Mouse (Mus musculus): ENCODE data around the gene Sebox.
"Not testable (repeated sequence)": the region's sequence is repeated elsewhere in the genome, so short reads cannot be mapped to it uniquely, and the experiment has no call there.

Gene Sebox

DNA sequence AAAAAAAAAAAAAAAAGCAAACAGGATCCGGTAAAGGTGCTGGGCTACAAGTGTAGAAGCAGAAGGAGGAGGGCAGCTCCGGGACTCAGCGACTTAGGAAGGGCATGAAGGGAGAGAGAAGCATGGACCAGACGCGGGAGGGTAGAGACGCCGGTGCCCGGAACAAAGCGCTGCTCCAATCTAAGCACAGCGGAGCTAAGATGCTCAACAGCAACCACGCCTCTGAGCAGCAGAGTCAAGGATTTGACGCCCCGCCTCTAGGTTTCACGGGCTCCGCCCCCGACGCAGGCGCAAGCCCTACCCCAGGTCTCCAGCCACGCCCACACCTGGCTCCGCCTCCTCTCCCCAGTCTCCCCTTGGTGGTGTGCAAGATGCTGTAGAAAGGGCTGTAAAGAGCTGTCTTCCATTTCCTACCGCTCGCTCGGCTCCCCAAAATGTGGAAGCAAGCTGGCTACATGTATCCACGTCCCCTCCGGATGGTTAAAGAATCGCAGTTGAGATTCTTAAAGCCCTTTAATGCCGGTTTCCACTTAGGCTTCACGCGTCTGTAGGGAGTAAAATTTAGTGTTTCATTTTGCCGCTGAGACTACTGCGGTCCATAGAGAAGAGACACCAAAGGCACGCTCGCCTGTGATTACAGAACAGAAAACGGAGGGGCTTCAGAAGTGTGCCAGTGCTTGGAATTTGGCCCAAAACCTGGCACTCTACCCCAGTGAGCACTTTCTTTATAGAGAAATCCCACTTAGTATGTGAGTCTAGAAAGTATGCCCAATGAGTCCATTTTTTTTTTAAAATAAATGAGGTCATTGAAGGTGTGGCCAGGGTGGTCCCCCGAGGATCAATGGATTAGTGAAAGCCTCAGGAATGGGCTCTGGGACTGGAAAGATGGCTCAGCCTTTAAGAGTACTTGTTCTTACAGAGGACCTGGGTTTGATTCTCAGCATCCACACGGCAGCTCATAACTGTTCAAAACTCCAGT lies 5.4 kb upstream of the Sebox start, which contains the start of gene Sarm1:
TSS of gene Sarm1 (minus strand) at position 211 of the 979 bp plus-strand sequence.
- DNase-seq (ENCODE audit: low spot score): peak; percentile 49

DNA sequence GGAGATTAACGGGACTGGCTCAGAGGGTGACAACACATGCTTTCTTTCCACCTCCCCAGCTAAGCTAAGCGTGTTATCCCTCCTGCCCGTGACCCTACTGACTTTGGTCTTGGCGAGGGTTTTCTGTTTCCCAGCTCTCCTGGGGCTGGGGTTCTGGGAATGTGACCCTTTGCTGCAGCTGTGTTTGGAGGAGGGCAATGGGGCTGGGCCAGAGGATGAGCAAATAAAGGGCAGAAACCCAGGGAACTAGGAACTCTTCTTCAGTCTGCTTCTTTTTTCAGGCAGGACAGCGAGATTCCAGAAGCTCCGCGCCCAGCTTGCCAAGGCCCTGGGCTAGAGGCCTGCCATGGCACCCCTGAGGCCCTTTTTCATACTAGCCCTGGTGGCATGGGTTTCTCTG lies 4.2 kb upstream of the Sebox start, which contains the start of gene Vtn:
TSS of gene Vtn (plus strand) at position 88 of the 400 bp plus-strand sequence.
- no peak for DNase-seq (ENCODE audit: low spot score)

DNA sequence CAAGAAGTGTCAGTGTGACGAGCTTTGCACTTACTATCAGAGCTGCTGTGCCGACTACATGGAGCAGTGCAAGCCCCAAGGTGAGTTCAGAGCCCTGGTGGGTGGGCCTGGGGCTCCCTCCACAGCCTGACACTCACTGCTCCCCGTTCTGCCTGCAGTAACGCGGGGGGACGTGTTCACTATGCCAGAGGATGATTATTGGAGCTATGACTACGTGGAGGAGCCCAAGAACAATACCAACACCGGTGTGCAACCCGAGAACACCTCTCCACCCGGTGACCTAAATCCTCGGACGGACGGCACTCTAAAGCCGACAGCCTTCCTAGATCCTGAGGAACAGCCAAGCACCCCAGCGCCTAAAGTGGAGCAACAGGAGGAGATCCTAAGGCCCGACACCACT lies 3.7 kb upstream of the Sebox start:
- no peak for DNase-seq (ENCODE audit: low spot score)

DNA sequence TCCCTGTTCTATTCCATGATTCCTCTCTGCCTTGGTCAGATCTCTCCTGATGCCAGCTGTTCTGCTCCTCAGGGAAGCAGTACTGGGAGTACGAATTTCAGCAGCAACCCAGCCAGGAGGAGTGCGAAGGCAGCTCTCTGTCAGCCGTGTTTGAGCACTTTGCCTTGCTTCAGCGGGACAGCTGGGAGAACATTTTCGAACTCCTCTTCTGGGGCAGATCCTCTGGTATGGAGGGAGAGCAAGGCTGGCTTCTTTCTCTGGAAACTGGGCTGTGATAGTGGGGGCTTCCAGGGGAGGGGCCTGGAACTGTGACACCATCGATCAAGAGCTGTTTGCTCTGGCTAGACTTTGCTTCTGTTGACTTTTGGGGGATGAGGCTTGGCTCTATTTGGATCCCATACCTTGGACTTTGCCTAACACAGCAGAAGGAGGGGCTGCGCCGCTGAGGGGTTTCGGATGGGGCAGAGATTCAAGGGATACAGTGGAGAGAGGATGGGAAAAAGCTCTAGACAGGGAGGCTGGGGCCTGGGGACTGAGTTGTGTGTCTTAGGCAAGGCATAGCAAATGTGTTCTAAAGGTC lies 2.5 kb upstream of the Sebox start:
- no peak for DNase-seq (ENCODE audit: low spot score)

DNA sequence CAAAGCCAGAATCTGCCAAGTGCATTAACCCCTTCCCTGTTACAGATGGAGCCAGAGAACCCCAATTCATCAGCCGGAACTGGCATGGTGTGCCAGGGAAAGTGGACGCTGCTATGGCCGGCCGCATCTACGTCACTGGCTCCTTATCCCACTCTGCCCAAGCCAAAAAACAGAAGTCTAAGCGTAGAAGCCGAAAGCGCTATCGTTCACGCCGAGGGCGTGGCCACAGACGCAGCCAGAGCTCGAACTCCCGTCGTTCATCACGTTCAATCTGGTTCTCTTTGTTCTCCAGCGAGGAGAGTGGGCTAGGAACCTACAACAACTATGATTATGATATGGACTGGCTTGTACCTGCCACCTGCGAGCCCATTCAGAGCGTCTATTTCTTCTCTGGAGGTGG lies 1.7 kb upstream of the Sebox start:
- no peak for DNase-seq (ENCODE audit: low spot score)

DNA sequence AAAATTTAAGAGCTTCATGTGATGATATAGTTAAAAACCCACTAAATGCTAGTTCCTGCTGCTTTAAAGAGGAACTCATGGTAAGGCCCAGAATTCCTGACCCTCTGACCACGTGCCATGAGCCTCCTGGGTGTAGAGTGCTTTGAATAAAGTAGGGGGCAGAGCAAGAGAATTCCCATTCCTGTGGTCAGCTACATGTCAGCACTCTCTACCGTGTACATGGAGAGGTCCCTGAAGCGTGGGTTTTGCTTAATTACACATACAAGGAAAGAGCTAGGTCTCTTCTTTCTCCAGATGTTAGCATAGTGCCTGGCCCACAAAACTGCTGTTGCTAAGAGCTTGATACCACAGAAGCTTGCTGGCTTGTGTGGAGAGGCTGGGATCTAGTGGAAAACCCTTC lies 2.2 kb downstream of the Sebox start:
- no peak for DNase-seq (ENCODE audit: low spot score)

DNA sequence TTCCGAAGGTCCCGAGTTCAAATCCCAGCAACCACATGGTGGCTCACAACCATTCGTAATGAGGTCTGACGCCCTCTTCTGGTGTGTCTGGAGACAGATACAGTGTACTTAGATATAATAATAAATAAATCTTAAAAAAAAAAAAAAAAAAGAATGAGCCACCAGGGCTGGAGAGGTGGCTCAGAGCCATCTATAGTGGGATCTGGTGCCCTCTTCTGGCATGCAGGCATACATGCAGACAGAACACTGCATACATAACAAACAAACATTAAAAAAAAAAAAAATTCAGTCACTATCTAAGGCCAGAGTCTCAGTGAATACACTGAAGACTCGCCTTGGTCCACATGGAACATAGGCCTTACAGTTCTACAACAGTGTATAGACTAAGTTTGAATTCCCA lies 5.9 kb downstream of the Sebox start:
- no peak for DNase-seq (ENCODE audit: low spot score)

DNA sequence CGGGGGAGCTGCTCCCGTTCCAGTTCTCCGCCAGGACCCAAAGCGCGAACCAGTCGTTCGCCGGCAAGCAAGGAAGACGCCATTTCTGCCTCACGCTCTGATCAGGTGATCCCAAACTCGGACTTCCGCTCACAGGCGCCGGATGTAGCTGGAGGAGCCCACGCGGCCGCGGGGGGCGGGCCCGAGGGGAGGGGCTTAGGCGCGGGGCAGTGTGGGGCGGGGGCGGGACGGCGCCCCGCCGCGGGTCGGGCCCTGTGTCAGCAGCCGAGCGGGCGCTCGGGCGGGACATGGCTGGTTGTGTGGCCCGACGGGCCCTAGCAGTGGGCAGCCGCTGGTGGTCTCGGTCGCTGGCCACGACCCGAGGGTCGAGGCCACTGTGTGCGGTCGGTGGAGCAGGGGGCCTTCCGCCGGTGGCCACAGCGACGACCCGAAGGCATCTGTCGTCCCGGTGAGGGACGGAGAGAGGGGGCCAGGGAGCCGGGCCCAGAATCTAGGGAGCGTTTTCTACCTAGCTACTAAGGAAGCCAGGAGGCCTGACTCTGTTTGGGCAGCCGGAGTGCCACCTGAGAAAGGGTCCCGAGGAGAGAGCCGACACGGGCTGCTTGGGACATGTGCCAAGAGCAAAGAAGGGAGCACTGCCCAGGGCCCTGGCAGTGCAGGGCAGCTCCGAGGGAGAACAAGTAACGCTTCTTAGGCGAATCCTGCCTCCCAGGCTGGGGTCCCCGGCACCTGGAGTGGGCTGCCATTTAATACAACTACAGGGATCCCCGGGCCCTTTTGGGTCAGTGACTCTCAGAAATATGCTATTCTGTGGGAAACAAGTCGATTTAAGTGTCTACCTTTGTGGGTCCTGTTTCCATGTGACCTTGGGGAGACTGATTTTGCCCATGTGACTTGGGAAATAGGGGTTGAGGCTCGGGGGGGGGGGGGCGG lies 9.0 kb downstream of the Sebox start, which contains the start of the genes Tmem199 and Poldip2:
TSS of gene Tmem199 (minus strand) at position 148 of the 933 bp plus-strand sequence.
TSS of gene Poldip2 (plus strand) at position 169 of the 933 bp plus-strand sequence.
- peak; percentile 62 for DNase-seq (ENCODE audit: low spot score)

DNA sequence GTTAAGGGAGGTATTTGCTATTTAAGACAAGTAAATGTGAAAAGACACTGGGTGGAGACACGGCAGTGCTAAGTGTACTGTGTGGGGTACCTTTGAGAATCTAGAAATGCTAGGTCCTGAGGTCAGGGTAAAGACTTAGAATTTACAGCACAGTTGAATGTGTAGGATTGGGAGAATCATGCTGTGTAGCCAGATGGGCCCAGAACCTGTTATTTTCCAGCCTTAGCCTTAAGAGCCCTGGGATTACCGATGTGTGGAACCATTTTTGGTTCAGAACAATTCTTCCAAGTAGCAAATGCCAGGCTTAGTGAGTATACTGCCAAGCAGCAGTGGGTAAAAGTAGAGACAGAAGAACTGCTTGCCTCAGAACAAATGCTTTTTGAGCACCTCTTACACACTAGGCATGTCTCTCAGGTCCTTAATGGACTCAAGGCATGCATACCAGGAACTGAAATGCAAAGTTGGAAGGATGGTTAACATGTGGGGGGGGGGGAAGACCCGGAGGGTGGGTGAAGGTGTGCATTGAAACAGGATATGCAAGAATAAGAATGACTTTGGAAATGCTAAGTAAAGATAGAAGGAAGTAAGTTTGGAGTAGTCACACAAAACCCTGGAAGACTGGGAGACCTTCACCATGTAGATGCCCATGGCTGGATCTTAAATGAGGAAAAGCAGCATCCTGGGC lies 10.0 kb downstream of the Sebox start:
- DNase-seq (ENCODE audit: low spot score): no peak

DNA sequence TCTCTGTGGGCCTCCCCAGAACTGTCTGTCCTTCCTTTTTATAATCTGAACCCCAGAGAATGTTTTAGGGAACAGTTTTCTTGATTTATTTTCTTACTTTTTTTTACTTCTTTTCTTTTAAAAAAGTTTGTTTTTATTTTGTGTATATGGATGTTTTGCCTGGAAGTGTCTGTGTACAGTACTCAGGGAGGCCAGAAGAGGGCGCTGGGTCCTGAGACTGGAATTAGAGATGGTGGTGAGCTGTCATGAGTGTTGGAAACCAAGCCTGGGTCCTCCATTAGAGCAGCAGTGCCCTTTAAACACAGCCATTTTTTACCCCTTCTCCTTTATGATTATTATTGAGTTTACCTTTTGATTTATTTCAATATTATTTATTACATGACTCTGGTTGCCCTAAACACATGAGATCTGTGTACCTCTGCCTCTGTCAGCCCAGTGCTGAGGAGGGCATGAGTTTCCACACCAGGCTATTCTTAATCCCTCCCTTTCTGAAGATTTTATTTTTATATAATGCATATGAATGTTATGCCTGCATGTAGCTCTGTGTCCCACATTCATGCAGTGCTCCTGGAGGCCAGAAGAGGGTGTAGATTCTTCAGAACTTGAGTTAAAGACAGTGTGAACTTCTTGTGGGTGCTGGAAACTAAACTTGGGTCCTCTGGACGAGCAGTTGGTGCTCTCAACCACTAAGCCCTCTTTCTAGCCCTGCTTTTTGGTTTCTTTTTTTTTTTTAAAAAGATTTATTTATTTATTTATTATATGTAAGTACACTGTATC lies 12.5 kb downstream of the Sebox start:
- DNase-seq (ENCODE audit: low spot score): no peak

DNA sequence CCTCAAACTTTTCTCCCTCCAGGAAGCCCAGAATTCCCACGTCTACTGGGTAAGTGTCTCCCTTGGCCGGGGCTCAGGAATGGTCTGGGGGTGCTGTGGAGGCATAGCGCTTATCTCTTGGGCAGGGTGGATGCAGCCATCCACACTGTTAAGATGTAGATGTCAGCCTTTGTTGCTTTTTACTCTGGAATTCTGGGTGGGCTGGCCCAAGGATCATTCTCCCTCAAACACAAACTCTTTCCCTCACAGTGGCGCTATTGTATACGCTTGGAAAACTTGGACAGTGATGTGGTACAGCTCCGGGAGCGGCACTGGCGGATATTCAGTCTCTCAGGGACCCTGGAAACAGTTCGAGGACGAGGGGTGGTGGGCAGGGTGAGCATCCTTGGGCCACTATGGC lies 15.7 kb downstream of the Sebox start:
- no peak for DNase-seq (ENCODE audit: low spot score)

DNA sequence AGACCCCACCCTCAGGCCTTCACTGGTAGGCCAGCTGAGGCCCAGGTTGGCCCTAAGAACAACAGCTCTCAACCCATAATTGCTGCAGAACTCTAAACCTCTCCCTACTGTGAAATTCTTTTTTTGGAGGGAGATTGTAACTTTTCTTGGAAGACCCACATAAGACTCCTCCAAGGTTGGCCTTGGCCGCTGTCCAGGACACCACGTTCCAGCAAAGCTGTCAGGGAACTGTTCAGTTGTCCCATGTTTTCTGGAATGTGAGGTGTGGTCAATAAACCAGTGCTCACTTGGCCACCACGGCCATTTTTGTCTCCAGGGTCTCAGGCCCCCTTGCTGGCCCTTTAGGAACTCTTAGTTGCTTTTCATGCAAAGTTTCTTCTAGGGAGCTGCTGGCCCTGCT lies 18.6 kb downstream of the Sebox start:
- no peak for DNase-seq (ENCODE audit: low spot score)

DNA sequence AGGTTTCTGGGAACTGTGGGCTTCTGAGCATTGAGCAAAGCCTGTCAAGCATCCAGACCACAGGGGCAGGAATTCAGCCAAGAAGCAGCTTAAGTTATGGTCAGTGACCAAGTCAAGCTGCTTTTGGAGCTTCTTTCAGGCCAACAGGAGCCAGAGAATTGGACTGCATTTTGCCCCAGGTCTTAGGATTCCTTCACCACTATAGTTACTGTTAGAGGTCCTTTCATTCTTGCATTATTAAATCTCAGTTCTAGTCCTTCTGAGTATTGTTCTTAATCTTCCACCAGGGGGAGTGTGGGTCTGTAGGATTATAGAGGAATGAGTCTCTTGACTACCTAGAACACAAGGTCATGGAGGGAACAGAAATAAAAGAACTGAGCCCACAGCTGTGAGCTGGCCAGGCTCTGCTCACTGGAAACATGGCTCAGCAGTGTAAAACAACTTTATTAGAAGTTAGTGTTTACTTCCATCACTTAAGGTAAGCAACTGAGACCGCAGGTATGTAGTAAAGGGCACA lies 19.3 kb downstream of the Sebox start:
- no peak for DNase-seq (ENCODE audit: low spot score)

DNA sequence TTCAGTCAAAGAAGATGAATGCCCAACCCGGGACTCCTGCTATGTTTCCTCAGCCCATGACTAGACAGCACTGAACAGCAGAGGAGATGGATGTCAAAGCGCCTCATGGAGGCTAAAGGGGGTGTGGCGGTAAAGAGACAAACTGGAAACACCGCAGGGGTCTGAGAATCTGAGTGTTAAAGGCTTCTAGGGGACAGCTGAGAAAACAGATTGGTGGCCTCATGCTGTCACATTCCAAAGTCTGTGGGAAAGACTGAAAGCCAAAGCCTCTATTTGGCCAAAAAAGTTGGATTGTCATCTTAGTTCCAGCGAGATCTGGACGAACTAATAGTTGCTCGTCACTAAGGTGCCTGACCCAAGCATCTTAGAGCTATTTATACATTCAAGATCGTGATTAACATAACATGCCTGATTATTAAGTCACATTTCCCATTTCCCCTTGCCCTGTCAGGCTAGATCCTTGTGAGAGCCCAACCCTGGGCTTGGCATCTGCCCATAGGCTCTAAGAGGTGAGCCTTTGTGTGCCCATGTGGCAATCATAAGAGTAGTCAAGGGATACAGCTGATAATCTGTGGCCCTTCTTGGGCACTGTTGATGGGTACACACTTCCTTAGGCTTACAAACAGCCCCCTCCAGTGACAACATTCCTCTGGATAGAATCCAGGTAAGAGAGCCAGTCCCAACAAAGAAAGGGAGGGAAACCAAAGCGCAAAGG lies 20.2 kb downstream of the Sebox start:
- no peak for DNase-seq (ENCODE audit: low spot score)

DNA sequence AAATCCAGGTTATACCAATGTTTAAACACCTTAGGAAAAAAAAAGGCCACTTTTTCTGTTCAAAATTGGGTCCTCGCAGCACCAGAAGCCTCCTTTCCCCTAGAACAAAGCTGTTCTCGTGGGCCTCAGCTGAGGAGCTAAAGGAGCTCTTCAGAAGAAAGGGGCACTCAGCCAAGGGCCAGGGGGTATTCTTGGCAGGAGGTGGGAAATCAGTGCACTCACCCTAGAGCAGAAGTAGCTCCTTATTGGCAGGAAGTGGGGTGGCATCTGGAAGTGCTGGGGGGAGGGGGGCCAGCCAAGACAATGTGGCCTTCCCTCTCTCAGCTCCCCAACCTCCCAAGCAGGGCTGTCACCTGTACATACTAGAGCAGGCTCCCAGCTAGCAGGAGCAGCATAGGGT lies 21.6 kb downstream of the Sebox start:
- no peak for DNase-seq (ENCODE audit: low spot score)

DNA sequence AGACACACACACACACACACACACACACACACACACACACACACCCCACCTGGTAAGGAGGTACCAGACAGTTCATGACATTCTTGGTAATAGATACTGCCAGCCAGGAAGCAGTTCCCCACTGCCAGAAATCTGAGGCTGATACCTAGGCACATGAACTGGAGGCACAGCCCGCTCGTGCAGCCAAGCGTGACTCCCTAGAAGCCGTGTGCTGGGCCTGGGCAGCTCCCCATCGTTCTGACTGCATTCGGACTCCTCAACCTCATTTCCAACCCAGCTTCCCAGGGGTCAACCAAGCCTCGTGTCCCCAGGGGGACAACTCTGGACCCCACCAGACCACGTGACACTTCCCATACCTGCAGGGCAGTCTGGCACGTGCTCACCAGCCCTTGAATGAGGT lies 25.5 kb downstream of the Sebox start:
- DNase-seq (ENCODE audit: low spot score): no peak

DNA sequence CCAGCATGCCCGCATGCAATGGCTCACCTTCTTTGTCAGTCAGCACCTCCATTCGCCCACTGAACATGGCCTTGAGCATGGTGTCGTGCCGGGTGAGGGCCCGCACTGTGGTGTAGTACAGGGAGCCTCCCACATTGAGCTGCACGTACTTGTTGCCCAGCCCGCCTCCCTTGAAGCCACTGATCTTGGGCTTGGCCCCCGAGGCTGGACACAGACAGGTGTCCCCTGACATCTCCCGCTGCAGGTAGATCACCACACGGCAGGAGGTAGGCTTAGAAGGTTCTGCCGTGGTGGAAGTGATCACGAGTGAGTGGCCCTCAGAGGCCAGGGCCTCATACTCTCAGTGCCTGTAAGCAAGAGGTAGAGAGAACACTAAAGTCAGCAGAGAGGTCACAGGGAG lies 26.8 kb downstream of the Sebox start:
- DNase-seq (ENCODE audit: low spot score): no peak

DNA sequence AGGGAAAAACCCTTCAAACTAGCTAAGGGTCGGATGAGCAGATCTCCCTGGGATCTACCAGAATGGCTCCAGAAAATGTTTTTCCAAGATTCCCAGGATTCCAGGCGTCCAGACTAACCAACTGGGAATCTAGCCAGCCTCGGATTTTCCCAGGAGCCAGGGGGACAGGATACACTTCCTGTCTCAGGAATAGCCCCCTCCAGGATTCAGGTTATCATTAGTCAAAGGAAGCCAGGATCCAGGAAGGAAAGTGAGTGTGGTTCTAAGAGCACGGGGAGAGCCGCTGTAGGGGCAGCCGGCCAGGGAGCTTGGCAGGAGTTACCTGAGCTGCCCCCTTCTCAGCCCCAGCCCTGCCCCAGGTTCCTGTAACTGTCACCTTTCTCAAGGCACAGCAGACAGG lies 27.8 kb downstream of the Sebox start:
- no peak for DNase-seq (ENCODE audit: low spot score)

DNA sequence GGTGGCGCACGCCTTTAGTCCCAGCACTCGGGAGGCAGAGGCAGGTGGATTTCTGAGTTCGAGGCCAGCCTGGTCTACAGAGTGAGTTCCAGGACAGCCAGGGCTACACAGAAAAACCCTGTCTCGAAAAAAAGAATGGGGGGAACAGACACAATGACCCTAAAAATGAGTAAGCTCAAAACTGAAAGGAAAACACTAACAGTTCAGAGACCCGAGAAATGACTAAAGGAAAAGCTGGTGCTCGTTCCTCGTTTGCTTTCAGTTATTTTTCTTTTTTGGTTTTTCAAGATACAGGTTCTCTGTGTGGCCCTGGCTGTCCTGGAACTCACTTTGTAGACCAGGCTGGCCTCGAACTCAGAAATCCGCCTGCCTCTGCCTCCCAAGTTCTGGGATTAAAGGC lies 28.3 kb downstream of the Sebox start:
- DNase-seq (ENCODE audit: low spot score): not testable (repeated sequence)

DNA sequence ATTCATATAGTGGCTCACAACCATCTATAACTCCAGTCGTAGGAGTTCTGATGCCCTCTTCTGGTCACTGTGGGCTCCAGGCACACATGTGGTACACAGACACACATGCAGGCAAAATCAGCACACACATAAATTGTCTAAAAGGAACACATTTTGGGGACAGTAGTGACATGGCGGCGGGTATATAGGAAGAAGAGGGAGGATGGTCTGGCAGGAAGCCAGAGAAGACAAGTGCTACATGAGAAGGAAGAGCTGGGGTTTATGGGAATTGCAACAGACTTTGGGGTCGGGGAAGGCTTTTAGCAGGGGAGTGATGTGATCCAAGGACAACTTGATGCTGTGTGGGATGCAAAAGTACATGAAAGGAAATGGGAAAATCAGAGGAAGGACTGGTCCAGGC lies 31.3 kb downstream of the Sebox start:
- DNase-seq (ENCODE audit: low spot score): no peak
